8 mouse cellular contexts compared by ENCODE assay signal in the genomic region with DNA sequence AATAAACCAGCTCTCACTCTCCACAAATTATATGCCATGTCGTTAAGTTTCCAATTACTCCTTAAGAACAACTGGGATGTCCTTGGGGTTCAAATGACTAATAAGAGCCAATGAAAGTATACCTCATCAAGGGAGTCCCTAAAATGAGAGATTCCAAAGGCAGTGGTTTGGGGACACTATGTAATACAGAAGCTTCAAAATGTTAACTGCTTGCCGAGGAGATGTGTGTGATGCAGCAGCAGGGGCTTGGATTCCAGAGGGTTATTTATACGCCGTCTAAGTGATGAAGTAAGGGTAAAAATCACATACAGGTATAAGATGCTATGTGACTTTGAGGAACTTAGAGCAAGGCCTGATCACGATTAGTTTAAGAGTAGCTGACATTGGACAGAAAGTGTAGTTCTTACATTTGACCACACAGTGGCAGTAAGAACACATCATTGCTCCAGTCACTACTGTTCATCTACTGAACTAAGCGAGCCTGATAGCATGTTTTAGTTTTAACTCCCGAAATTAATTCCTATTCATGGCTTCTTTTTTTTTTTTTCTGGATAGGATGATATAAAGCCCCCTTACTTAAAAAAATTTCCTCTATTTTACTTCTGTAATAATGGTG. TPM values are rescaled to one million over a fixed set of nuclear protein-coding genes. Genes with fewer than 3 reads are reported as not detected.
DNase-seq lines count a peak whose midpoint lies in the region; ATAC-seq and TF ChIP-seq lines count a peak whose summit lies in the region.

No protein-coding gene starts in this region.

- peak; percentile 49; the same call in 1 of the 2 replicates for ATAC-seq in heart, embryonic 16.5 days (replicated peaks; ENCODE audit: extremely low read depth, insufficient read depth, low FRiP score)
- peak; percentile 92 for ATAC-seq in activated CD4-positive, CD25-positive, alpha-beta regulatory T cell, adult 4 months
- peak; percentile 92 for ATAC-seq in forebrain, postnatal 0 days
- peak; percentile 93 for ATAC-seq in neutrophil, adult 5-6 weeks (ENCODE audit: extremely low read depth, insufficient number of reproducible peaks, low FRiP score, poor library complexity, severe bottlenecking)

- no peaks in the 10 kb centered on the region for H3K27me3 ChIP-seq in heart, embryonic 16.5 days (ENCODE audit: control insufficient read depth, insufficient read depth, low read length)
- H3K27me3 ChIP-seq in C2C12 (ENCODE audit: control insufficient read depth, insufficient read depth, insufficient read length) = no peaks in the 10 kb centered on the region
- no peaks in the 10 kb centered on the region for H3K27me3 ChIP-seq in forebrain, postnatal 0 days (ENCODE audit: insufficient read depth, low read length)

- H3K36me3 ChIP-seq in heart, embryonic 16.5 days (ENCODE audit: control insufficient read depth, insufficient read depth) = no peaks in the 10 kb centered on the region
- H3K36me3 ChIP-seq in C2C12 (ENCODE audit: control insufficient read depth, insufficient read depth) = peaks cover 6% of the 10 kb centered on the region
- no peaks in the 10 kb centered on the region for H3K36me3 ChIP-seq in forebrain, postnatal 0 days (ENCODE audit: insufficient read depth)

- no peak for DNase-seq in heart, postnatal 25 days (ENCODE audit: low spot score)
- DNase-seq in forebrain, postnatal 0 days = peak; percentile 82
- peak; percentile 74 to 75 for DNase-seq in left cerebral cortex, postnatal 14 days (ENCODE audit: low spot score in 2 of 2)
- DNase-seq in right cerebral cortex, postnatal 36 days (ENCODE audit: low spot score in 2 of 2) = no peak

- H3K9me3 ChIP-seq in heart, embryonic 16.5 days (replicated peaks; ENCODE audit: control insufficient read depth, low read length) = no peaks in the 10 kb centered on the region
- no peaks in the 10 kb centered on the region for H3K9me3 ChIP-seq in forebrain, postnatal 0 days (ENCODE audit: low read length)

- H3ac ChIP-seq in C2C12 (ENCODE audit: control insufficient read depth, insufficient read length, low read depth) = no peak overlapping the region

- no peak overlapping the region for H3K4me3 ChIP-seq in heart, embryonic 16.5 days (ENCODE audit: low read length)
- no peak overlapping the region for H3K4me3 ChIP-seq in C2C12 (ENCODE audit: insufficient read depth, poor library complexity, severe bottlenecking)
- no peak overlapping the region for H3K4me3 ChIP-seq in forebrain, postnatal 0 days (ENCODE audit: low read depth, low read length)

- no peak overlapping the region for H3K27ac ChIP-seq in heart, embryonic 16.5 days (ENCODE audit: low read length)
- H3K27ac ChIP-seq in forebrain, postnatal 0 days (ENCODE audit: low read depth, low read length) = no peak overlapping the region

- no peaks in the 10 kb centered on the region for H3K79me3 ChIP-seq in C2C12 (ENCODE audit: low read depth)

- no peaks in the 10 kb centered on the region for H3K4me1 ChIP-seq in heart, embryonic 16.5 days (ENCODE audit: control insufficient read depth, insufficient read depth, low read length)
- H3K4me1 ChIP-seq in forebrain, postnatal 0 days (ENCODE audit: insufficient read depth) = no peaks in the 10 kb centered on the region

- intact Hi-C loops in heart, postnatal 25 days (cut with DNase I) = loop anchor here (2.0 to 10.0 kb wide), 3 partner anchors 647 to 1099 kb away; no protein-coding TSS in a partner anchor
- intact Hi-C loops in left cerebral cortex, postnatal 14 days (cut with DNase I) = loop anchor here (1.0 to 5.0 kb wide), 2 partner anchors 647 to 1011 kb away; no protein-coding TSS in a partner anchor

- no peak overlapping the region for H3K9ac ChIP-seq in heart, embryonic 16.5 days (ENCODE audit: low read length)
- no peak overlapping the region for H3K9ac ChIP-seq in forebrain, postnatal 0 days

- no peak overlapping the region for H3K4me2 ChIP-seq in heart, embryonic 16.5 days (ENCODE audit: low read depth, low read length)
- no peak overlapping the region for H3K4me2 ChIP-seq in forebrain, postnatal 0 days (ENCODE audit: low read depth)

- 43% methylated on average over 7 of the region's 7 CpGs for WGBS in heart, embryonic 16.5 days
- 41% methylated on average over 7 of the region's 7 CpGs for WGBS in forebrain, postnatal 0 days

- TF ChIP-seq CTCF in C2C12 (IDR thresholded peaks at IDR 0.05; ENCODE audit: control insufficient read depth, insufficient read depth, insufficient read length) = peak; percentile 55
- peak; percentile 92 for TF ChIP-seq CTCF in forebrain, postnatal 0 days (IDR thresholded peaks at IDR 0.05; ENCODE audit: low read depth)

- no peaks in the 10 kb centered on the region for H3K79me2 ChIP-seq in C2C12 (ENCODE audit: control insufficient read depth, insufficient read depth)

TF ChIP-seq in C2C12, 6 proteins besides CTCF, POLR2A, EP300 and RAD21:
- TF ChIP-seq CEBPB (IDR thresholded peaks at IDR 0.05; ENCODE audit: low read depth) (no peak), MAX (IDR thresholded peaks at IDR 0.05) (no peak), MYOG (IDR thresholded peaks at IDR 0.05; ENCODE audit: control insufficient read depth, extremely low read depth, insufficient read length) (no peak), FOSL1 (IDR thresholded peaks at IDR 0.05; ENCODE audit: insufficient read depth, low read length, poor library complexity, severe bottlenecking) (no peak), MYOD1 (IDR thresholded peaks at IDR 0.05; ENCODE audit: control insufficient read depth, insufficient read length, low read depth) (no peak), USF1 (IDR thresholded peaks at IDR 0.05; ENCODE audit: low read depth) (no peak)
TF ChIP-seq in C2C12: peak in this region for 0.

RNA-seq across cellular contexts. Expression of a gene that starts 34.6 kb away (rescaled TPM):
- polyA plus RNA-seq in heart, embryonic 16.5 days (2015; fragmentation: Nextera tagmentation; extraction: Ambion mirVana) = 0.17 and 0.46 TPM in 2 replicates
- total RNA-seq in heart, postnatal 25 days (2021) = under 1 TPM; 0.10 to 0.22 TPM
- not detected for polyA plus RNA-seq in C2C12 (2012; fragmentation: generic; extraction: Trizol)
- polyA plus RNA-seq in activated CD4-positive, CD25-positive, alpha-beta regulatory T cell, adult 4 months (2017; shearing (Covaris generic)) = 10 to 100 TPM; 70.9 to 95.8 TPM
- total RNA-seq in forebrain, postnatal 0 days (2014; rRNA removed) = not detected in 2 replicates
- 0.05 TPM in 1 of 2 replicates, not detected in the other for polyA plus RNA-seq in forebrain, postnatal 0 days (2015; fragmentation: Nextera tagmentation; extraction: Ambion mirVana)
- not detected for total RNA-seq in left cerebral cortex, postnatal 14 days (2021)
- total RNA-seq in neutrophil, adult 5-6 weeks (2017) = 52.5 and 53.9 TPM in 2 replicates

Comparison
In these comparisons a context has a peak if more than half of its experiments do, and no peak if none do; other contexts are left out.
1. DNase-seq: peak in forebrain, postnatal 0 days (single experiment) and left cerebral cortex, postnatal 14 days (2 of 2); none in heart, postnatal 25 days (single experiment) and right cerebral cortex, postnatal 36 days (0 of 2).
2. RNA of a gene that starts 34.6 kb away (total RNA-seq): 52.5 to 53.9 TPM in neutrophil, adult 5-6 weeks; 0.10 to 0.22 TPM in heart, postnatal 25 days, not detected in forebrain, postnatal 0 days and not detected in left cerebral cortex, postnatal 14 days; every median in the first group is over 10 times any median in the second.
3. Peak in every context shown above with its lines, with median percentiles within 50 percentile points of each other: ATAC-seq.